Mouse (Mus musculus) frontal cortex, postnatal 10 days (tissue): ENCODE data around the gene Rhox2b.
"Not testable (repeated sequence)": the region's sequence is repeated elsewhere in the genome, so short reads cannot be mapped to it uniquely, and the experiment has no call there.

ENCODE experiments used
- DNase-seq, 2 experiments: peaks; one replicate each; pipeline ENCODE4 v3.0.0; 2022; ENCODE audit warnings: low spot score in 2 of 2, mixed read lengths in 1 of 2

The Rhox2b gene

DNA sequence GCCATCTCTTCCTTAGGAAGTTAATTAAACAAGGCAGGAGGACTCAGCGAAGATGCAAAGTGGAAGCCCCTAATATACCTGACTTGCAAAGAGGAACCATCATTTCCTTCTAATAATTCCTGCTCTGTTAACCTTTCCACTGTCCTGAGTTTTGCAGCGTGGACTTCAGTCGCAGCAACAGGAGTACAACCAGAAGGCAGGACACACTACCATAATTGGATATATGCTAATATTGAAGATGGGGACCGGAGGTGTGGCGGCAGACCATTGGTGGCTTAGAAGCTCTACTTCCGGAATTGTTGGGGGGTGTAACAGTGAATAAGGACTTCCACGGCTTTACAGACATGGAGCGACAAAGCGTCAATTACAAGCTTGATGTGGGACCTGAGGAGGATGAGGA, at the start of gene Rhox2b:
Rhox2b (plus strand) TSS at position 301 of the 400 bp plus-strand sequence.
- not testable (repeated sequence) for DNase-seq

DNA sequence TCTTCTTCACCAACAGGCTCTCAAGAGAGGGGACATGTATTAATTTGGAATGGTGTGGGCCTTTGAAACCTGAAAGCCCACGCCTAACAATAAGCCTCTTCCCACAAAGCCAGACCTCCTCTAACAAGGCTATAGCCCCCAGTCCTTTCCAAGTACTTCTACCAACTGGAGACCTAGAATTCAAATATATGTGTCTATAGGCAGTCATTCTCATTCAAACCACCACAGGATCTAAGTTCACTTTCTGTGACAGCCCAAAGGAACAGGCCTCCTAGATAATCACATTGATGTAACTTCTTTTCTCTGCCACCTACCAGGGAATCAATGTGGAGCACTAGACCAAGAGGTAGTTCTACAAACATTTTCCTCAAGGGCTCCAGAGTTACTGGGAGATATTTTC, 32.1 kb upstream of the Rhox2b start, which contains the start of gene Rhox3a2:
Rhox3a2 (plus strand) TSS at position 301 of the 400 bp plus-strand sequence.
- DNase-seq, result not testable (repeated sequence)

GRCm38 (mm10) chrX:37390548-37390947, 21.3 kb upstream of the Rhox2b start, which contains the start of gene Rhox4a2:
TSS of gene Rhox4a2 (plus strand) at chrX:37390848.
- DNase-seq, result not testable (repeated sequence)

- DNase-seq, result not testable (repeated sequence)
Observed at GRCm38 (mm10) chrX:37432194-37432593, 20.3 kb downstream of the Rhox2b start, which contains the start of gene Rhox4b. TSS of gene Rhox4b (plus strand) at chrX:37432494.

DNA sequence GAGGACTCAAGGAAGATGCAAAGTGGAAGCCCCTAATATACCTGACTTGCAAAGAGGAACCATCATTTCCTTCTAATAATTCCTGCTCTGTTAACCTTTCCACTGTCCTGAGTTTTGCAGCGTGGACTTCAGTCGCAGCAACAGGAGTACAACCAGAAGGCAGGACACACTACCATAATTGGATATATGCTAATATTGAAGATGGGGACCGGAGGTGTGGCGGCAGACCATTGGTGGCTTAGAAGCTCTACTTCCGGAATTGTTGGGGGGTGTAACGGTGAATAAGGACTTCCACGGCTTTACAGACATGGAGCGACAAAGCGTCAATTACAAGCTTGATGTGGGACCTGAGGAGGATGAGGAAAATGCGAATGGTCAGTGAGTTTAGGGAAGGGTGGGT, 41.5 kb downstream of the Rhox2b start, which contains the start of gene Rhox2c:
Rhox2c (plus strand) TSS at position 301 of the 400 bp plus-strand sequence.
- not testable (repeated sequence) for DNase-seq

GRCm38 (mm10) chrX:37458285-37458684, 46.4 kb downstream of the Rhox2b start, which contains the start of gene Rhox3c:
TSS of gene Rhox3c (plus strand) at chrX:37458585.
- not testable (repeated sequence) for DNase-seq
